In the genomic region with DNA sequence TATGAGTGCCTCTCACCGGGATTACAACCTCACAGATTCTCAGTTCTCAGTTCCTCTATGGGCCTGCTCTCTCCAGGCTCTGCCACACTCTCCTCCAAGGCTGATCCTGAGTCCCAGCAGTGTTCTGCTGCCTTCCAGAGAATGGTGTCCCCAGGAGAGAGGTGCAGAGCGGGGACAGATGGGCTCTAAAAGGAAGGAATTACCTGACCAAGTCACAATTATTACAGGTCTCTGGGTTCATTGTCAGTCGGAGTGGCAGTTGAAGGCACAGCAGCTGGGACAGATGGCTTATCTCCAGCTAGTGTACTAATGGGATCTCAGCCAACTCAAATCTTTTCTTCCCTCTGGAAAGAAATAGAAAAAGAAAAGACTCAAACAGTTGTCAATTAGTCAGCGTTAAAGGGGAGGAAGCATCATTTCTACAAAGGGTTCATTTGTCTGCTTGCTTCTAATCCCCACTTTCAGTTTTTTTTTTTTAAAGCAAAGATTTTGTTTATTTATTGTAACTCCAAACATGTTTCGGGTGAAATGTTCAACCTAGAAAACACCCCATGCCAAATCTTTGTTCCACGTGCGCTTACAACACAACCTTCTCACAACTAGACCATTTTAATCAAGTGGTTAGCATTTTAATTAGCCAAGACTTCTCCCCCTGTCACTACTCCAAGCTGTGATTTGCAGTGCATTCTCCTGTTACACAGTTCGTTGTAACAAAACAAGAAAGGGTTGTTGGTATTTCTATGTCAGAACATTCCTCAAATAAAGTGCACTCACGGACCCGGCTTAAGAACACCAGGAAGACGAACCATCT, we compare ENCODE assay signal across 13 mouse cellular contexts.
DNase-seq lines count a peak whose midpoint lies in the region; ATAC-seq and TF ChIP-seq lines count a peak whose summit lies in the region.
"Had no signal": no experiment of that assay in that cellular context is flagged by ENCODE, and none has a peak within 500 bp of the region (broad histone marks: within the 10 kb centered on the region; RNA-seq: fewer than 3 reads in every experiment).

No protein-coding gene starts in this region.

- H3K4me3 ChIP-seq in layer of hippocampus, adult 2 months: no peak overlapping the region
- no peak overlapping the region for H3K4me3 ChIP-seq in forebrain, embryonic 15.5 days
- no peak overlapping the region for H3K4me3 ChIP-seq in midbrain, embryonic 14.5 days (replicated peaks; ENCODE audit: low read depth, low read length)
- H3K4me3 ChIP-seq: heart, embryonic 15.5 days; liver, embryonic 13.5 days had no signal

- DNase-seq in layer of hippocampus, adult 2 months (ENCODE audit: low spot score in 2 of 2): peak in 1 of 2 experiments; percentile 4
- DNase-seq in layer of hippocampus, adult 9-11 months: no peak
- peak; percentile 94 for DNase-seq in brain, embryonic 14.5 days (ENCODE audit: low read depth)
- peak; percentile 65 for DNase-seq in midbrain, embryonic 14.5 days
- DNase-seq in kidney, adult 8-10 months: no peak
- DNase-seq: adrenal gland, adult 2 months; cerebellum, adult 18-20 months; kidney, adult 11 months; liver, embryonic 13.5 days had no signal

- TF ChIP-seq CTCF in layer of hippocampus, adult 2 months (conservative IDR thresholded peaks at IDR 0.05): no peak
- TF ChIP-seq CTCF in brain, embryonic 14.5 days (IDR thresholded peaks at IDR 0.05; ENCODE audit: borderline replicate concordance, extremely low read depth, insufficient read depth, insufficient read length): no peak

- peaks cover 22% of the 10 kb centered on the region for H3K4me1 ChIP-seq in forebrain, embryonic 15.5 days
- peaks cover 9% of the 10 kb centered on the region; the same call in 1 of the 2 replicates for H3K4me1 ChIP-seq in midbrain, embryonic 14.5 days (ENCODE audit: control insufficient read depth, insufficient read depth, low read length)
- H3K4me1 ChIP-seq: heart, embryonic 15.5 days; liver, embryonic 13.5 days had no signal

- ATAC-seq in forebrain, embryonic 15.5 days (replicated peaks): peak; percentile 88
- ATAC-seq in midbrain, embryonic 14.5 days (ENCODE audit: low FRiP score, low TSS enrichment): no peak; the same call in 1 of the 2 replicates
- no peak for ATAC-seq in frontal cortex, adult (ENCODE audit: low TSS enrichment)
- ATAC-seq: Patski had no signal

- no peaks in the 10 kb centered on the region for H3K27me3 ChIP-seq in forebrain, embryonic 15.5 days
- no peaks in the 10 kb centered on the region for H3K27me3 ChIP-seq in midbrain, embryonic 14.5 days (ENCODE audit: control insufficient read depth, insufficient read depth, low read length)
- H3K27me3 ChIP-seq: heart, embryonic 15.5 days; liver, embryonic 13.5 days; Patski had no signal

- H3K9ac ChIP-seq in forebrain, embryonic 15.5 days (replicated peaks): no peak overlapping the region
- H3K9ac ChIP-seq in midbrain, embryonic 14.5 days (replicated peaks; ENCODE audit: low read length): no peak overlapping the region
- H3K9ac ChIP-seq: heart, embryonic 15.5 days; liver, embryonic 13.5 days had no signal

- WGBS in forebrain, embryonic 15.5 days: 9% methylated on average over 11 of the region's 11 CpGs
- 48% methylated on average over 11 of the region's 11 CpGs for WGBS in midbrain, embryonic 14.5 days

- H3K4me2 ChIP-seq in forebrain, embryonic 15.5 days (replicated peaks): no peak overlapping the region
- no peak overlapping the region for H3K4me2 ChIP-seq in midbrain, embryonic 14.5 days (ENCODE audit: low read length)
- H3K4me2 ChIP-seq: heart, embryonic 15.5 days; liver, embryonic 13.5 days had no signal

- H3K36me3 ChIP-seq in forebrain, embryonic 15.5 days: no peaks in the 10 kb centered on the region
- H3K36me3 ChIP-seq in midbrain, embryonic 14.5 days (ENCODE audit: control insufficient read depth, insufficient read depth, low read length): no peaks in the 10 kb centered on the region
- H3K36me3 ChIP-seq: heart, embryonic 15.5 days; liver, embryonic 13.5 days had no signal

- no peak for TF ChIP-seq POLR2A in brain, embryonic 14.5 days (IDR thresholded peaks at IDR 0.05; ENCODE audit: borderline replicate concordance, extremely low read depth, insufficient read depth, insufficient read length, poor library complexity, severe bottlenecking)

- H3K27ac ChIP-seq in layer of hippocampus, adult 2 months: 0 out of 2 replicates have a peak overlapping the region, but pooled peaks have one; percentile 28
- H3K27ac ChIP-seq in forebrain, embryonic 15.5 days (replicated peaks): peak overlapping the region; percentile 87
- peak overlapping the region; percentile 26; the same call in 1 of the 2 replicates for H3K27ac ChIP-seq in midbrain, embryonic 14.5 days (replicated peaks; ENCODE audit: low read depth, low read length)
- H3K27ac ChIP-seq: heart, embryonic 15.5 days; liver, embryonic 13.5 days had no signal

- H3K9me3 ChIP-seq in forebrain, embryonic 15.5 days: no peaks in the 10 kb centered on the region
- no peaks in the 10 kb centered on the region for H3K9me3 ChIP-seq in midbrain, embryonic 14.5 days (ENCODE audit: control insufficient read depth, low read length)
- H3K9me3 ChIP-seq: heart, embryonic 15.5 days; liver, embryonic 13.5 days had no signal

Comparison
In these comparisons a context has a peak if more than half of its experiments do, and no peak if none do; other contexts are left out.
1. DNase-seq: peak in brain, embryonic 14.5 days (single experiment) and midbrain, embryonic 14.5 days (single experiment); none in layer of hippocampus, adult 9-11 months (single experiment) and kidney, adult 8-10 months (0 of 2).
2. H3K27ac ChIP-seq: peak in every context shown above with its lines; median percentile 87 in forebrain, embryonic 15.5 days; 28 in layer of hippocampus, adult 2 months; 26 in midbrain, embryonic 14.5 days.